Mouse (Mus musculus) urinary bladder, postnatal 4 days (tissue): ENCODE data around the gene Chmp2b.

Source experiments
- DNase-seq, 2 experiments: peaks; one replicate each; pipeline ENCODE4 v3.0.0; 2021 to 2022; ENCODE audit warnings: low spot score in 2 of 2

The Chmp2b gene

GRCm38 (mm10) chr16:65526695-65527094, 35.8 kb downstream of the Chmp2b start:
- DNase-seq, result no peak

DNA sequence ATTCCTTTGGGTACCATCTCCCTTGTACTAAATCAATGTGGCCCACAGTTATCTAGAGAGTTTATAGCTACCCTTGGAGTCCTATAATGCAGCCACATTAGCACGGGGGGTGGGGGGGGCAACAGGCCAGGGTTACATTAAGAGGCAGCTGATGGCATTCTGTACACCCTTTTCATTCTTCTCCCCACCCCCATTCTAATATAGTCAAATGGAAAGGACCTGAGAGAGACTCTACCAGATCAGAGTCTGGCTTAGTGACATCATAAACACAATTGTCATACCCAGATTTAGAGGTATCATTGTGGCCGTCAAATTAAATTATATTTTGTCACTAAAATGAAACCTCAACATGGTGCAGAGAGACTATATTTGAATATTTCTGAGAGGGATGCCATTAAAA, 36.5 kb downstream of the Chmp2b start:
- no peak for DNase-seq

- DNase-seq, result no peak
These were observed 42.3 kb downstream of the Chmp2b start, which contains the start of gene Pou1f1 for GRCm38 (mm10) chr16:65520211-65520610. Pou1f1 (plus strand) TSS chr16:65520511.

DNA sequence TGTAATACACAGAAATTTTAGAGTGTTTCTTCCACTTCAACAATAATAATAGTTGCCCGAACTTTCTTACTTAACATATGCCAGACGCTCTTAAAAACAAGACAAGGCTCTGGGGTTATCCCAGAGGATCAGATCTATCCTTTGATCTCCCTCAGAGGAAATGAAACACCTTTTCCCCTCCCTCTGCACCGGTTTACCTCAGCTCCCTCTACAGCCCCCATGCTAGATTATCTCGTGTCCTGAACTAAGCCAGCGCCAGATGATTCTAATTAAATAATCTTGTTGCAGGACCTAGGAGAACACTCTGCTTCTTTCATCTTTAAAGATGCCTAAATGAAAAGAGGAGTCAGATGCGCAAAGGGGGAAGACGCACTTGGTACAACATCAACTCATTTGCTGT, 48.3 kb downstream of the Chmp2b start:
- no peak for DNase-seq

DNA sequence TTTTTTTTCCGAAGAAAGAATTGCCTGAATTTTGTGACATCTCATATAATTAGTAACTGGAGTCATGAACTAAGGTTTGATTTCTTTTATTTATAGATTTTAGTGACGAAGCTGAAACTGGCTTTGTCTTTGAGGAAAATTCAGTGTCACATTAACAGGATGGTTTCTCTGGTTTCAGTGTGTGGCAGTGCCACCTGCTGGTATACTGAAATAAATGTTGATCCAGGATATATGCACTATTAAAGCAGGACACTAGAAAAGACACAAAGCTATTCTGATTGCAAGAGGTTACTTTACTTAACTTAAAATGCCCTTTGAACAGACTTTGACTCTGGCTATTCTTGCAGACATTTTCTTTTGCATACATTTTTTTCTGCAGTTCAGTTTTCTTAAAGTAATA, 65.5 kb downstream of the Chmp2b start:
- DNase-seq, result no peak

DNA sequence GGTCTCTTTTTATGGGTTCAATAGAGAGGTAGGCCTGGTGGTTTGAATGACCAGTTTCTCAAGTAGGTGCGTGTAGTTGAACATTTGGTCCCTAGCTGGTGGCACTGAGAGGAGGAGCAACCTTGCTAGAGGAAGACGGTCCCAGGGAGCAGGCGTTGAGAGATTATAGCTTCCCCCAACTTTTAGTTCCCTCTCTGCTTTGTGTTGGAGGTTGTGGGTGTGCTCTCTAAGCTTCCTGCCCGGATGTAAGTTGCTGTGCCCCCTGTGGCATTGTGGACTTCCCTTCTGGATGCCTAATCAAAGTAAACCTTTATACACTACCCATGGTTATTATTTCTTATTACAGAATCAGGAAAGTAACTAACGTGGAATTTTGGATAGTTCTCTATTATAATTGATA, 66.5 kb downstream of the Chmp2b start:
- DNase-seq, result no peak
